Mouse (Mus musculus) thymus, postnatal 0 days (tissue): ENCODE data around the gene Oasl1. TPM values are rescaled to one million over a fixed set of nuclear protein-coding genes. Genes with fewer than 3 reads are reported as not detected.

Experiments used
- DNase-seq: peaks from one replicate; pipeline ENCODE4 v3.0.0-alpha.2; 2015; ENCODE audit warnings: low spot score
- polyA plus RNA-seq: library from polyadenylated mRNA; unstranded; fragments of >200 nt; fragmentation: Nextera tagmentation; extraction: Ambion mirVana; gene quantifications from 2 replicates; pipeline ENCODE4 v1.2.1, GENCODE M21; 2015

Oasl1 gene
- polyA plus RNA-seq, 1 experiment from 2014 or later = 5.0 TPM

GRCm38 (mm10) chr5:114968651-114969050 lies 45.6 kb downstream of the Oasl1 start:
- no peak for DNase-seq

DNA sequence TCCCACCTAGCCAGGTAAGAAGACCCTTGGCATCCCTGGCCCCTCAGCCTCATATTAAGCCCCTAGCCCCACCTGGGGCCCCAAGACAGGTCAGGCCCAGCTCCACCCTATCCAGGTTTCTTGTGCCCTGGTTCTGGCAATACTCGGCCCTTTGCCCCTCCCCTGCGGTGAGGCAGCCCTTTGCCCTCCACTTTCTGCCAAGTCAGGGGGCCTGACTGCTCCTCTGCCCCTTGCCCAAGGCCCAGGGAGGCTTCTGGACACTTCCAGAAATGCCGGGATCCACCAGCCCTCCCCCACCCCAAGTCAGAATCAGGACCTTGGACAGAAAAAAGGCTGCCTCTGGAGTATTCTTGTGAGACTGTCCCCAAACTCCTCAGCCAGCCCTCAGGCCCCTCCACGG lies 46.0 kb downstream of the Oasl1 start:
- no peak for DNase-seq

- DNase-seq = no peak
These were observed 46.7 kb downstream of the Oasl1 start for GRCm38 (mm10) chr5:114969609-114970215.

- DNase-seq = no peak
These were observed 47.8 kb downstream of the Oasl1 start, which contains the start of gene Hnf1a for GRCm38 (mm10) chr5:114970824-114971227. TSS of gene Hnf1a (minus strand) at chr5:114971094.

GRCm38 (mm10) chr5:114972201-114972600 lies 49.2 kb downstream of the Oasl1 start:
- no peak for DNase-seq

- no peak for DNase-seq
These were observed 50.1 kb downstream of the Oasl1 start for GRCm38 (mm10) chr5:114973131-114973530.

DNA sequence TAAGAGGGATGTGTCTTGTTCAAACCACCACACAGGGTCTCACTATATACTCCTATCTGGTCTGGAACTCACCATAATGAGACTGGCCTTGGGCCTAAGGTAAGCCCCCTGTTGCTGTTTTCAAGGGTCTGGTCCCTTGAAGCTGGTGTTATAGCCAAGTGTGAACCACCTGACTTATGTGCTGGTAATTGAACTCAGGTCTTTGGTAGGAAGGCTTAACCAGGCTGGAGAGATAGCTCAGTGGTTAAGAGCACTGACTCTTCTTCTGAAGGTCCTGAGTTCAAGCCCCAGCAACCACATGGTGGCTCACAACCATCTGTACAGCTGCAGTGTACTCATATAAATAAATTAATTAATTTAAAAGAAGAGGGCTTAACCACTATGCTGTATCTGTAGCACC lies 53.9 kb downstream of the Oasl1 start:
- DNase-seq = no peak

DNA sequence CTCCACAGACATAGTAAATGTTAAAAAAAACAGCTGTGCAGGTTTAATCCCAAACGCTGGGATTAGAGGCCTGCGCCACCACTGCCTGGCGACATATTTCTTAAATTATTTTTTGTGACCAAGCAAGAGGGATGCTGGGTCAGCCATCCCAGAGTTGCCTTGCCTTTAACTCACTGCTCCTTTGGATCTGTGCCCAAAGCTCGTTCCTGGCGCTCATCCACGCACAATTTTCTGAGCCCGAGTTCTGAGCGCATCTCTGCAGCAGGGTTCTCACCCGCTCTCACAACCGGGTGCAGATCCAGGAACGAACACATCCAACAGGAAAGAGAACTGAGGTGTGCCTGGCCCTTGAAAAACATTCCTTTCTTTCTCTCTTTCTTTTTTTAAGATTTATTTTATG lies 55.4 kb downstream of the Oasl1 start:
- DNase-seq = no peak

- DNase-seq = peak; percentile 58
These were observed 55.8 kb downstream of the Oasl1 start for GRCm38 (mm10) chr5:114978888-114979249.

DNA sequence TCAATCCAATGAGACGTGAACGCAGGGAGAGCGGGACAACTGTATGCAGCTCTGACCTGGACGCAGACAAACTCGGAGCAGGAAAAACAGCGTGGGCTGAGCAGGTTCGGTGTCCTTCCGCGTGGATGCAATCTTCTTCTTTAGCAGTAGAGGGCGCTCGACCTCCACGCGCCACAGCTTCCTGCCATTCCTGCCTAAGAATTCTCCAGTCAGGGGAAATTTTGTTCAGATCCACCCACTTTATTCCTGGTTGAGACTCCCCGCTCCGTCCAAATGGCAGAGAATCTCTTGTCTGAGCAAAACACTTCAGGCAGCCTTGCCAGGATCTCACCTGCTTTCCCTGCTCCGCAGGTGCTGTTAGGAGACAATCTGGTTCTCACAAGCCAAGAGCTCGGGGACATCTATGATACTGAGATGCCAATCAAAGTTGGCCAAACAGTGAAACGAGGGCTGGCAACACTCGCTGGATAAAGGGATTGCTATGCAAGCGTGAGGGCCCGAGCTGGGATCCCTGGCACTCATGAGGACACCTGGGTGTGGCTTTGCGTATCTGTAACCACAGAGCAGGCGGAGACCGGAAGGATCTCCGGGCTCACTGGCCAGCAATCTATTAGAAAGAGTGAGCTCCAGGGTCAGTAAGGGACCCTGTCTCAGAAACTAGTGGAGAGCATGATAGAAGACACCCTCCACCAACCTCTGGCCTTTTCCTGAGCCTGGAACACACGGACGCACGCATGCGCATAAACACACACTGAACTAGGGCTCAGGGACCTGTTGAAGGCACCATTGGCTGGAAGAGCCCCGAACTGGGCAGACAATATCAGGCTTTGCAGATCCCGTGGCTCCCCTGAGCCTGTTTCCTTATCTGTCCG lies 56.4 kb downstream of the Oasl1 start:
- DNase-seq = peak; percentile 78

DNA sequence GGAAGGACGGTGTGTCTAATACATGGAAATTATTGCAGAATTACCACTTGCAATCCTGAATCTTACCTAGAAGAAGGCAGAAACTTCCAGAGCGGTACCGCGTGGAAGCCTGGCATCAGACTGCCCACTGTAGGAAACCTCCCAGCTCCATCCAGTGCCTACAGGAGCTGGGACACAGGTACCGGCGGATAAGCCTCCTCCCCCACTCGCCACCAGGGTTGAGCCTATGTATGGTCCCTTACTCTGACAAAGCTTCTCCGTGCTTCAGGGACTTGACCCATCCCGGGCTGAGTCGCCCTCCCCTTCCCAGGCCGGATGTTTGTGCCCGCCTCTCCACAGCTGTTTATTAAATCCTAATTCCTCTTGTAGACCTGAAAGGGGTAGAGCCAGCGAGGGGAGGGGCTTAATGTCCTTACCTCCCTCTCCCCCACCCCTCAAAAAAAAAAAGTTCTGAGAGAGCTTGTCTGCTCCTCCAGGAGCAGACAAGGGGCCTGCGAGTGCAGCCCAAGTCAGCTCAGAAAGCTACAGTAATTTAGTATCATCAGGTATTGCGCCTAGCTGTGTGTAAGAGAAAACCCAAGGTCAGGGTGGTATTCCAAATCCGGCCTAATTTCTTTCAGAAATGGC lies 57.2 kb downstream of the Oasl1 start:
- no peak for DNase-seq

- DNase-seq = no peak
These were observed 59.0 kb downstream of the Oasl1 start for GRCm38 (mm10) chr5:114982001-114982400.

GRCm38 (mm10) chr5:114985074-114985473 lies 62.0 kb downstream of the Oasl1 start:
- DNase-seq = no peak

Other genes with a start within 250 kb of the Oasl1 start
- 134 and 147 TPM in 2 replicates for gene Gltp, start 232.3 kb upstream of the Oasl1 start, polyA plus RNA-seq
- gene Tchp, start 215.5 kb upstream of the Oasl1 start, polyA plus RNA-seq = 9.8 and 10.8 TPM in 2 replicates
- 80.3 and 86.3 TPM in 2 replicates for gene Ankrd13a, start 148.6 kb upstream of the Oasl1 start, polyA plus RNA-seq
- 72.3 and 75.1 TPM in 2 replicates for gene Git2, start 147.7 kb upstream of the Oasl1 start, polyA plus RNA-seq
- 119 and 139 TPM in 2 replicates for gene 1500011B03Rik, start 99.8 kb upstream of the Oasl1 start, polyA plus RNA-seq
- gene 4930519G04Rik, start 69.6 kb upstream of the Oasl1 start, polyA plus RNA-seq = not detected in 2 replicates
- gene Gm9936, start 64.6 kb upstream of the Oasl1 start, polyA plus RNA-seq = not detected in 2 replicates
- 77.9 and 95.8 TPM in 2 replicates for gene Oasl2, start 26.3 kb upstream of the Oasl1 start, polyA plus RNA-seq
- 58.5 and 69.2 TPM in 2 replicates for gene 2210016L21Rik, start 18.9 kb downstream of the Oasl1 start, polyA plus RNA-seq
- 1.3 and 1.6 TPM in 2 replicates for gene Hnf1a, start 47.9 kb downstream of the Oasl1 start, polyA plus RNA-seq
- 15.2 and 22.3 TPM in 2 replicates for gene Sppl3, start 87.9 kb downstream of the Oasl1 start, polyA plus RNA-seq
- 26.4 and 27.2 TPM in 2 replicates for gene Gm10401, start 175.1 kb downstream of the Oasl1 start, polyA plus RNA-seq
- gene Acads, start 196.1 kb downstream of the Oasl1 start, polyA plus RNA-seq = 51.6 and 58.6 TPM in 2 replicates
- gene Unc119b, start 211.7 kb downstream of the Oasl1 start, polyA plus RNA-seq = 25.0 and 27.5 TPM in 2 replicates
- gene Mlec, start 234.9 kb downstream of the Oasl1 start, polyA plus RNA-seq = 25.2 and 26.9 TPM in 2 replicates